In the genomic region with DNA sequence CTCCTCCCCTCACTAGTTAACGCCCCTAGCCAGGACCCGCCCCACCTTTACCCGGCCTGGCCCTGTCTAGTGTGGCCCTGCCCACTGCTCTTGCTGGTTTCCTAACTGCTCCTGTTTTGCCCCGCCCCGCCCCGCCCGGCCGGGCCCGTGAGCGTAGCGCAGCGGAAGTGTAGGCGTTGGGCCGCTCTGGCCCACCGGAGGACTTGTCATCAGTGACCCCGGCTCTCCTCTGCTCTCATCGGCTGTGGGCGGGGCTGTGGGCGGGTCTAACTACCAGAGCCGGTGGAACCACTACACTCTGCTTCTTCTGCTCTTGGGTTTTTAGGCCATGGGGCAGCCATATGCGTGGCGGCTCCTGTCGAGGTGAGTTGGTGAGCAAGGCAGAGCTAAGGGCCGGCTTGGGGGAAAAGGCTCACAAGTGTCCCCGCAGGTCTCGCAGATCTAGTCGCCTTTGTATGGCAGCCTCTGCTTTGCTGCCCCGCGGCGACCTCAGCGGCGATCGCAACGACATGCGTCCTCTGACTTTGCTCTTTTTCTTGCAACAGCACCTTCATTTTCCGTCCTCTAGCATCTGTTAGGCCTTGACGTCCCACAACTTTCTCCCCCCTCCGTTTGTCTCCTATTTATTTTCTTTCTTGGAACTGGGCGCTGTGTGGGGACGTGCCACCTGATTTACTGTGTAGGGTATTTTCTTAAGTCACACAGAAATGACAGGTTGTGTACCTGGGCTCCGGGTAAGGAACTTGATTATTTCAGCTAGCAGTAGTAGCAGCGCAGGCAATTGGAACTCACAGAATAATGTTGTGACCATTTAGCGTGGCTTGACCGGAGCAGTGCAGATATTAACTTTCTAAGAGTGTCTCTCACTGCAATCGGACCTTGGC, we compare ENCODE assay signal across 8 mouse cellular contexts. TPM values are rescaled to one million over a fixed set of nuclear protein-coding genes. Genes with fewer than 3 reads are reported as not detected.
DNase-seq lines count a peak whose midpoint lies in the region; ATAC-seq and TF ChIP-seq lines count a peak whose summit lies in the region.

TSS of gene Hibch (plus strand) at position 148 of the 884 bp plus-strand sequence.

- WGBS in forebrain, embryonic 10.5 days: 4% methylated on average over 45 of the region's 45 CpGs
- 2% methylated on average over 45 of the region's 45 CpGs for WGBS in heart, embryonic 15.5 days
- under 1% methylated on average over 45 of the region's 45 CpGs for WGBS in liver, embryonic 14.5 days (ENCODE audit: insufficient replicate concordance)
- WGBS in neural tube, embryonic 11.5 days: 3% methylated on average over 45 of the region's 45 CpGs
- WGBS in stomach, postnatal 0 days: 1% methylated on average over 45 of the region's 45 CpGs

- TF ChIP-seq EP300 in liver, embryonic 14.5 days (IDR thresholded peaks at IDR 0.05; ENCODE audit: low read depth): no peak
- no peak for TF ChIP-seq EP300 in stomach, postnatal 0 days (optimal IDR thresholded peaks at IDR 0.05)

- peak within 1 kb of the TSS; percentile 69 for H3K4me2 ChIP-seq in heart, embryonic 15.5 days
- H3K4me2 ChIP-seq in liver, embryonic 14.5 days (ENCODE audit: low read depth): peak within 1 kb of the TSS; percentile 82
- H3K4me2 ChIP-seq in neural tube, embryonic 11.5 days (ENCODE audit: low read depth): peak within 1 kb of the TSS; percentile 71
- H3K4me2 ChIP-seq in stomach, postnatal 0 days (replicated peaks; ENCODE audit: low read depth): peak within 1 kb of the TSS; percentile 83

- H3K4me1 ChIP-seq in forebrain, embryonic 10.5 days: peaks cover 13% of the 10 kb centered on the region
- H3K4me1 ChIP-seq in heart, embryonic 15.5 days (replicated peaks): peaks cover 15% of the 10 kb centered on the region
- H3K4me1 ChIP-seq in liver, embryonic 14.5 days (replicated peaks; ENCODE audit: control insufficient read depth in 2 of 2, insufficient read depth in 2 of 2, low read length in 1 of 2): peaks cover 6 to 23% of the 10 kb centered on the region in 2 experiments; a peak in 2 of 4 replicates
- H3K4me1 ChIP-seq in neural tube, embryonic 11.5 days (ENCODE audit: control insufficient read depth, insufficient read depth, low read length): no peaks in the 10 kb centered on the region
- 0 out of 2 replicates have a peak, but pooled peaks cover 3% of the 10 kb centered on the region for H3K4me1 ChIP-seq in stomach, postnatal 0 days (replicated peaks; ENCODE audit: control insufficient read depth, insufficient read depth)

- H3K27ac ChIP-seq in forebrain, embryonic 10.5 days: peak within 1 kb of the TSS; percentile 88
- H3K27ac ChIP-seq in heart, embryonic 15.5 days: peak within 1 kb of the TSS; percentile 86
- H3K27ac ChIP-seq in liver, embryonic 14.5 days: peak within 1 kb of the TSS; percentile 47
- no peak within 1 kb of the TSS for H3K27ac ChIP-seq in neural tube, embryonic 11.5 days (ENCODE audit: low read depth, low read length)
- peak within 1 kb of the TSS; percentile 81 for H3K27ac ChIP-seq in stomach, postnatal 0 days (replicated peaks)

- no peaks in the 10 kb centered on the region for H3K27me3 ChIP-seq in forebrain, embryonic 10.5 days (ENCODE audit: poor library complexity, severe bottlenecking)
- no peaks in the 10 kb centered on the region for H3K27me3 ChIP-seq in heart, embryonic 15.5 days
- H3K27me3 ChIP-seq in liver, embryonic 14.5 days (ENCODE audit: control insufficient read depth, insufficient read depth, low read length): no peaks in the 10 kb centered on the region
- H3K27me3 ChIP-seq in neural tube, embryonic 11.5 days (ENCODE audit: control insufficient read depth, insufficient read depth, low read length): no peaks in the 10 kb centered on the region
- H3K27me3 ChIP-seq in stomach, postnatal 0 days (ENCODE audit: control insufficient read depth, insufficient read depth, low read length): no peaks in the 10 kb centered on the region

- no peaks in the 10 kb centered on the region for H3K36me3 ChIP-seq in forebrain, embryonic 10.5 days (replicated peaks)
- H3K36me3 ChIP-seq in heart, embryonic 15.5 days: no peaks in the 10 kb centered on the region
- no peaks in the 10 kb centered on the region for H3K36me3 ChIP-seq in liver, embryonic 14.5 days (replicated peaks; ENCODE audit: control insufficient read depth, insufficient read depth, low read depth)
- H3K36me3 ChIP-seq in neural tube, embryonic 11.5 days (ENCODE audit: control insufficient read depth, insufficient read depth, low read length): no peaks in the 10 kb centered on the region
- H3K36me3 ChIP-seq in stomach, postnatal 0 days (ENCODE audit: control insufficient read depth, insufficient read depth, low read length): no peaks in the 10 kb centered on the region

- no peaks in the 10 kb centered on the region for H3K9me3 ChIP-seq in forebrain, embryonic 10.5 days
- H3K9me3 ChIP-seq in heart, embryonic 15.5 days (replicated peaks): no peaks in the 10 kb centered on the region
- H3K9me3 ChIP-seq in liver, embryonic 14.5 days (ENCODE audit: control insufficient read depth, low read length): no peaks in the 10 kb centered on the region
- no peaks in the 10 kb centered on the region for H3K9me3 ChIP-seq in neural tube, embryonic 11.5 days (ENCODE audit: control insufficient read depth, low read length)
- no peaks in the 10 kb centered on the region for H3K9me3 ChIP-seq in stomach, postnatal 0 days (ENCODE audit: control insufficient read depth, low read length)

- no peak for TF ChIP-seq CTCF in liver, embryonic 14.5 days (IDR thresholded peaks at IDR 0.05; ENCODE audit: low read depth)
- TF ChIP-seq CTCF in stomach, postnatal 0 days (IDR thresholded peaks at IDR 0.05; ENCODE audit: low read depth): no peak

- peak; percentile 100 for ATAC-seq in heart, embryonic 15.5 days (replicated peaks; ENCODE audit: insufficient number of reproducible peaks, insufficient read depth, low FRiP score, low read depth)
- ATAC-seq in liver, embryonic 14.5 days (ENCODE audit: insufficient read depth): peak; percentile 99
- peak; percentile 100 for ATAC-seq in neural tube, embryonic 11.5 days (ENCODE audit: insufficient read depth, low FRiP score, low TSS enrichment)
- ATAC-seq in stomach, postnatal 0 days (ENCODE audit: low FRiP score, low TSS enrichment): peak; percentile 100

- peak within 1 kb of the TSS; percentile 74 for H3K9ac ChIP-seq in heart, embryonic 15.5 days
- H3K9ac ChIP-seq in liver, embryonic 14.5 days (replicated peaks): peak within 1 kb of the TSS; percentile 77
- peak within 1 kb of the TSS; percentile 76 for H3K9ac ChIP-seq in neural tube, embryonic 11.5 days (ENCODE audit: low read length)
- peak within 1 kb of the TSS; percentile 73 for H3K9ac ChIP-seq in stomach, postnatal 0 days (ENCODE audit: low read length)

- DNase-seq in CD8-positive naive resting alpha-beta T cell, adult 2 months (ENCODE audit: low read depth in 2 of 2, low spot score in 2 of 2): peak; percentile 97 to 98
- peak; percentile 99 for DNase-seq in c-Kit-positive CD71-negative TER-119-negative erythroid progenitor cells, embryonic 14.5 days (ENCODE audit: low read depth)
- DNase-seq in forebrain, embryonic 10.5 days (ENCODE audit: extremely low spot score, low spot score): peak; percentile 98
- peak; percentile 99 to 100 for DNase-seq in kidney, postnatal 25 days
- peak; percentile 98 to 99 (median 98) for DNase-seq in liver, embryonic 14.5 days (ENCODE audit: low read depth in 3 of 3, low spot score in 3 of 3)
- DNase-seq in neural tube, embryonic 11.5 days (ENCODE audit: low spot score): peak; percentile 99
- peak; percentile 100 for DNase-seq in stomach, postnatal 0 days (ENCODE audit: low spot score)

- peak within 1 kb of the TSS; percentile 65 for H3K4me3 ChIP-seq in forebrain, embryonic 10.5 days
- H3K4me3 ChIP-seq in heart, embryonic 15.5 days: peak within 1 kb of the TSS; percentile 73
- peak within 1 kb of the TSS; percentile 64 to 70 for H3K4me3 ChIP-seq in liver, embryonic 14.5 days (ENCODE audit: insufficient read depth in 1 of 2, low read depth in 2 of 2, low read length in 2 of 2)
- peak within 1 kb of the TSS; percentile 53 for H3K4me3 ChIP-seq in neural tube, embryonic 11.5 days (ENCODE audit: low read depth, low read length)
- H3K4me3 ChIP-seq in stomach, postnatal 0 days (ENCODE audit: low read depth, low read length): peak within 1 kb of the TSS; percentile 61

RNA-seq across cellular contexts. Expression of gene Hibch, which starts in this region (rescaled TPM):
- polyA plus RNA-seq in forebrain, embryonic 10.5 days (2016; fragmentation: Nextera tagmentation; extraction: Ambion mirVana): 21.9 and 23.9 TPM in 2 replicates
- 26.9 and 31.3 TPM in 2 replicates for polyA plus RNA-seq in heart, embryonic 15.5 days (2015; fragmentation: Nextera tagmentation; extraction: Ambion mirVana)
- 7.2 and 10.4 TPM in 2 replicates for polyA plus RNA-seq in liver, embryonic 14.5 days (2012; rRNA removed)
- 18.5 and 19.0 TPM in 2 replicates for polyA plus RNA-seq in liver, embryonic 14.5 days (2014; fragmentation: Nextera tagmentation; extraction: Ambion mirVana)
- polyA plus RNA-seq in neural tube, embryonic 11.5 days (2014; fragmentation: Nextera tagmentation; extraction: Ambion mirVana): 34.2 and 34.6 TPM in 2 replicates
- 21.3 and 22.9 TPM in 2 replicates for polyA plus RNA-seq in stomach, postnatal 0 days (2015; fragmentation: Nextera tagmentation; extraction: Ambion mirVana)
